Mouse (Mus musculus): ENCODE results near the gene Cd48.

GRCm38 (mm10) chr1:171731195-171731594 is 49.4 kb downstream of the Cd48 start:
- TF ChIP-seq POLR2AphosphoS5 (IDR thresholded peaks at IDR 0.05; ENCODE audit: insufficient replicate concordance, low read depth, low read length) (no peak), CTCF (IDR thresholded peaks at IDR 0.05; ENCODE audit: low read depth, low read length) (no peak), TAL1 (conservative IDR thresholded peaks at IDR 0.05; ENCODE audit: low read depth, low read length) (no peak), GATA1 (IDR thresholded peaks at IDR 0.05; ENCODE audit: borderline replicate concordance, low read length) (no peak), GATA2 (IDR thresholded peaks at IDR 0.05; ENCODE audit: borderline replicate concordance, low read depth, low read length) (no peak)

Data from G1E (cell line).